Mouse (Mus musculus) layer of hippocampus, postnatal 25 days (tissue): ENCODE data around the gene Rgs10. TPM values are rescaled to one million over a fixed set of nuclear protein-coding genes. Genes with fewer than 3 reads are reported as not detected.

Source experiments
- DNase-seq, 2 experiments: peaks; one replicate each; pipeline ENCODE4 v3.0.0; 2022; ENCODE audit warnings: mixed read lengths in 2 of 2, low spot score in 1 of 2; ENCODE audit errors: extremely low spot score in 1 of 2
- total RNA-seq, 2 experiments: library from RNA; stranded (reverse); gene quantifications; 2 replicates each; pipeline ENCODE4 v1.2.3; 2021

Rgs10 gene
- total RNA-seq, result 10 to 100 TPM; 42.3 to 48.8 TPM

GRCm38 (mm10) chr7:128417930-128418779 lies at the start of gene Rgs10:
TSS of gene Rgs10 (minus strand) at chr7:128418758.
- DNase-seq, result peak; percentile 34

- no peak for DNase-seq
Measured at GRCm38 (mm10) chr7:128462406-128462805, 43.8 kb upstream of the Rgs10 start.

- DNase-seq, result peak; percentile 90 to 92
Measured at GRCm38 (mm10) chr7:128461285-128462215, 43.0 kb upstream of the Rgs10 start, which contains the start of gene Tial1. TSS of gene Tial1 (minus strand) at chr7:128461717.

GRCm38 (mm10) chr7:128460865-128461228 lies 42.3 kb upstream of the Rgs10 start:
- peak; percentile 31 to 57 for DNase-seq

GRCm38 (mm10) chr7:128460131-128460864 lies 41.7 kb upstream of the Rgs10 start:
- peak; percentile 23 to 31 for DNase-seq

- DNase-seq, result no peak
Measured at GRCm38 (mm10) chr7:128459791-128460130, 41.2 kb upstream of the Rgs10 start.

- DNase-seq, result no peak
Measured at GRCm38 (mm10) chr7:128458011-128458410, 39.5 kb upstream of the Rgs10 start.

- DNase-seq, result no peak
Measured at GRCm38 (mm10) chr7:128452731-128453130, 34.2 kb upstream of the Rgs10 start.

- DNase-seq, result no peak
Measured at GRCm38 (mm10) chr7:128440584-128440983, 22.0 kb upstream of the Rgs10 start.

- DNase-seq, result no peak
Measured at GRCm38 (mm10) chr7:128439251-128439650, 20.7 kb upstream of the Rgs10 start.

- no peak for DNase-seq
Measured at GRCm38 (mm10) chr7:128438131-128438530, 19.6 kb upstream of the Rgs10 start.

GRCm38 (mm10) chr7:128433213-128433612 lies 14.7 kb upstream of the Rgs10 start:
- DNase-seq, result peak in 1 of 2 experiments; percentile 23

GRCm38 (mm10) chr7:128432574-128432973 lies 14.0 kb upstream of the Rgs10 start:
- DNase-seq, result no peak

GRCm38 (mm10) chr7:128422491-128422890 lies 3.9 kb upstream of the Rgs10 start:
- DNase-seq, result no peak

- DNase-seq, result no peak
Measured at GRCm38 (mm10) chr7:128421701-128422100, 3.1 kb upstream of the Rgs10 start.

GRCm38 (mm10) chr7:128419690-128420089 lies 1.1 kb upstream of the Rgs10 start:
- DNase-seq, result no peak

- no peak for DNase-seq
Measured at GRCm38 (mm10) chr7:128417226-128417929, 1.2 kb downstream of the Rgs10 start.

GRCm38 (mm10) chr7:128416664-128417063 lies 1.9 kb downstream of the Rgs10 start:
- DNase-seq, result no peak

GRCm38 (mm10) chr7:128414433-128414832 lies 4.1 kb downstream of the Rgs10 start:
- no peak for DNase-seq
